Mouse (Mus musculus) MN1 (cell line): Measurements from ENCODE around the gene Cog2.

Experiments
- DNase-seq: peaks from one replicate; pipeline ENCODE4 v3.0.0-alpha.2; 2016; ENCODE audit warnings: low spot score

Gene Cog2

GRCm38 (mm10) chr8:124516525-124516924 lies 4.0 kb upstream of the Cog2 start:
- no peak for DNase-seq

GRCm38 (mm10) chr8:124517142-124517541 lies 3.4 kb upstream of the Cog2 start:
- DNase-seq: no peak

- no peak for DNase-seq
Observed at GRCm38 (mm10) chr8:124521946-124522345, 1.4 kb downstream of the Cog2 start.

- DNase-seq: no peak
Observed at GRCm38 (mm10) chr8:124526261-124526660, 5.7 kb downstream of the Cog2 start.

- DNase-seq: no peak
Observed at GRCm38 (mm10) chr8:124530076-124530475, 9.5 kb downstream of the Cog2 start.

GRCm38 (mm10) chr8:124530556-124530955 lies 10.0 kb downstream of the Cog2 start:
- DNase-seq: no peak

GRCm38 (mm10) chr8:124530996-124531395 lies 10.4 kb downstream of the Cog2 start:
- DNase-seq: no peak

- no peak for DNase-seq
Observed at GRCm38 (mm10) chr8:124532626-124533025, 12.1 kb downstream of the Cog2 start.

- DNase-seq: no peak
Observed at GRCm38 (mm10) chr8:124535451-124535850, 14.9 kb downstream of the Cog2 start.

- DNase-seq: no peak
Observed at GRCm38 (mm10) chr8:124540906-124541305, 20.3 kb downstream of the Cog2 start.

GRCm38 (mm10) chr8:124542001-124542400 lies 21.4 kb downstream of the Cog2 start:
- DNase-seq: no peak

- DNase-seq: no peak
Observed at GRCm38 (mm10) chr8:124543272-124543671, 22.7 kb downstream of the Cog2 start.

- no peak for DNase-seq
Observed at GRCm38 (mm10) chr8:124546371-124546770, 25.8 kb downstream of the Cog2 start.

- no peak for DNase-seq
Observed at GRCm38 (mm10) chr8:124546815-124547214, 26.2 kb downstream of the Cog2 start.

- DNase-seq: no peak
Observed at GRCm38 (mm10) chr8:124547269-124547668, 26.7 kb downstream of the Cog2 start.

GRCm38 (mm10) chr8:124548187-124548586 lies 27.6 kb downstream of the Cog2 start:
- peak; percentile 57 for DNase-seq

- no peak for DNase-seq
Observed at GRCm38 (mm10) chr8:124551011-124551661, 30.6 kb downstream of the Cog2 start.

- DNase-seq: no peak
Observed at GRCm38 (mm10) chr8:124555113-124555750, 34.7 kb downstream of the Cog2 start.

- no peak for DNase-seq
Observed at GRCm38 (mm10) chr8:124556164-124556563, 35.6 kb downstream of the Cog2 start.

- no peak for DNase-seq
Observed at GRCm38 (mm10) chr8:124556658-124557057, 36.1 kb downstream of the Cog2 start.

- no peak for DNase-seq
Observed at GRCm38 (mm10) chr8:124557476-124557875, 36.9 kb downstream of the Cog2 start.

GRCm38 (mm10) chr8:124567126-124567525 lies 46.6 kb downstream of the Cog2 start:
- no peak for DNase-seq

- DNase-seq: no peak
Observed at GRCm38 (mm10) chr8:124567584-124567983, 47.0 kb downstream of the Cog2 start.

- DNase-seq: no peak
Observed at GRCm38 (mm10) chr8:124569100-124569499, 48.5 kb downstream of the Cog2 start.
